Mouse (Mus musculus): ENCODE measurements around the gene Rgs5.

- TF ChIP-seq GATA1 (IDR thresholded peaks at IDR 0.05; ENCODE audit: borderline replicate concordance, low read length) (no peak), FLI1 (IDR thresholded peaks at IDR 0.05; ENCODE audit: low read length) (no peak)
Observed at GRCm38 (mm10) chr1:169741147-169741546, 85.8 kb downstream of the Rgs5 start.
